Mouse (Mus musculus) intestine, embryonic 16.5 days (tissue): Measurements from ENCODE around the gene Rassf7. TPM values are rescaled to one million over a fixed set of nuclear protein-coding genes. Genes with fewer than 3 reads are reported as not detected.
"Not testable (repeated sequence)": the region's sequence is repeated elsewhere in the genome, so short reads cannot be mapped to it uniquely, and the experiment has no call there.

Experiments used
- ATAC-seq: fragments of 200-750 bp; cut with Nextera tagmentation; 2 replicates; pipeline ENCODE4 v1.8.0; 2017; ENCODE audit warnings: moderate TSS enrichment, moderate library complexity
- H3K27ac ChIP-seq: fragments of 300-500 bp; sonication (generic); 2 replicates; pipeline ENCODE4 v1.5.1; 2014; ENCODE audit warnings: mild to moderate bottlenecking, low read length
- H3K27me3 ChIP-seq: fragments of 300-500 bp; sonication (generic); replicated peaks from 2 replicates; pipeline ENCODE4 v1.6.1; 2014; ENCODE audit warnings: low read length, control low read depth, mixed read lengths; ENCODE audit not compliant: control insufficient read depth, insufficient read depth
- H3K36me3 ChIP-seq: fragments of 300-500 bp; sonication (generic); 2 replicates; pipeline ENCODE4 v1.6.1; 2014; ENCODE audit warnings: low read length, control low read depth; ENCODE audit not compliant: control insufficient read depth, insufficient read depth
- H3K4me1 ChIP-seq: fragments of 300-500 bp; sonication (generic); 2 replicates; pipeline ENCODE4 v1.6.1; 2014; ENCODE audit warnings: low read length, control low read depth, mixed read lengths; ENCODE audit not compliant: control insufficient read depth, insufficient read depth
- H3K4me2 ChIP-seq: fragments of 300-500 bp; sonication (generic); 2 replicates; pipeline ENCODE4 v1.6.1; 2014; ENCODE audit warnings: low read depth, low read length, control low read depth
- H3K4me3 ChIP-seq: fragments of 300-500 bp; sonication (generic); 2 replicates; pipeline ENCODE4 v1.5.1; 2014; ENCODE audit warnings: mild to moderate bottlenecking, low read length
- H3K9ac ChIP-seq: fragments of 300-500 bp; sonication (generic); 2 replicates; pipeline ENCODE4 v1.6.1; 2014; ENCODE audit warnings: low read depth, low read length
- H3K9me3 ChIP-seq: fragments of 300-500 bp; sonication (generic); 2 replicates; pipeline ENCODE4 v1.6.1; 2016; ENCODE audit warnings: low read length, control low read depth; ENCODE audit not compliant: control insufficient read depth
- WGBS: fragments of 180-500 bp; shearing (Covaris S2); extraction: QIAGEN DNeasy Blood & Tissue Kit; methylation state at CpG from one replicate; pipeline ENCODE4 v1.1.7; 2014; 5-methylcytosine and 5-hydroxymethylcytosine counted together
- polyA plus RNA-seq: library from polyadenylated mRNA; unstranded; fragments of >200 nt; fragmentation: Nextera tagmentation; extraction: Ambion mirVana; gene quantifications from 2 replicates; pipeline ENCODE4 v1.2.1, GENCODE M21; 2015

The Rassf7 gene
- polyA plus RNA-seq, 1 experiment from 2014 or later: 77.5 TPM

GRCm38 (mm10) chr7:141228279-141229067, 12.8 kb downstream of the Rassf7 start, which contains the start of gene Phrf1:
Gene Phrf1, plus strand, starts transcription at chr7:141228784.
- H3K9ac ChIP-seq: peak within 1 kb of the TSS; percentile 98
- WGBS: under 1% methylated on average over 76 of the region's 76 CpGs
- H3K36me3 ChIP-seq: peaks cover 7% of the 10 kb centered on the region; the same call in 1 of the 2 replicates
- H3K4me3 ChIP-seq: peak within 1 kb of the TSS; percentile 82
- no peaks in the 10 kb centered on the region for H3K9me3 ChIP-seq
- peak within 1 kb of the TSS; percentile 92 for H3K27ac ChIP-seq
- H3K4me1 ChIP-seq: peaks cover 8% of the 10 kb centered on the region
- no peaks in the 10 kb centered on the region for H3K27me3 ChIP-seq
- peak; percentile 94 for ATAC-seq
- H3K4me2 ChIP-seq: peak within 1 kb of the TSS; percentile 79

GRCm38 (mm10) chr7:141229702-141230101, 14.0 kb downstream of the Rassf7 start:
- Histone ChIP-seq H3K27me3 (no peaks in the 10 kb centered on the region), H3K9me3 (no peaks in the 10 kb centered on the region), H3K4me3 (peak overlapping the region; percentile 82), H3K27ac (no peak overlapping the region), H3K4me1 (peaks cover 8% of the 10 kb centered on the region), H3K4me2 (peak overlapping the region; percentile 79), H3K9ac (peak overlapping the region; percentile 98), H3K36me3 (peaks cover 12% of the 10 kb centered on the region)
- 44% methylated on average over 6 of the region's 6 CpGs for WGBS
- ATAC-seq: no peak

- Histone ChIP-seq H3K27me3 (no peaks in the 10 kb centered on the region), H3K36me3 (peaks cover 15% of the 10 kb centered on the region), H3K9me3 (no peaks in the 10 kb centered on the region), H3K4me3 (no peak overlapping the region), H3K4me1 (peaks cover 8% of the 10 kb centered on the region), H3K27ac (no peak overlapping the region), H3K4me2 (no peak overlapping the region), H3K9ac (no peak overlapping the region)
- ATAC-seq: no peak
- WGBS: 87% methylated on average over 4 of the region's 4 CpGs
These were observed 14.9 kb downstream of the Rassf7 start for GRCm38 (mm10) chr7:141230570-141230969.

- 93% methylated on average over 3 of the region's 3 CpGs for WGBS
- H3K4me3 ChIP-seq: no peak overlapping the region
- H3K4me1 ChIP-seq: peaks cover 8% of the 10 kb centered on the region
- no peak for ATAC-seq
- no peak overlapping the region for H3K4me2 ChIP-seq
- H3K9ac ChIP-seq: no peak overlapping the region
- H3K27me3 ChIP-seq: no peaks in the 10 kb centered on the region
- no peaks in the 10 kb centered on the region for H3K9me3 ChIP-seq
- H3K36me3 ChIP-seq: peaks cover 18% of the 10 kb centered on the region
- no peak overlapping the region for H3K27ac ChIP-seq
These were observed 15.5 kb downstream of the Rassf7 start for GRCm38 (mm10) chr7:141231111-141231510.

- no peaks in the 10 kb centered on the region for H3K9me3 ChIP-seq
- no peak overlapping the region for H3K27ac ChIP-seq
- no peak overlapping the region for H3K4me3 ChIP-seq
- peaks cover 8% of the 10 kb centered on the region for H3K4me1 ChIP-seq
- ATAC-seq: no peak
- H3K9ac ChIP-seq: no peak overlapping the region
- H3K36me3 ChIP-seq: peaks cover 19% of the 10 kb centered on the region
- H3K4me2 ChIP-seq: no peak overlapping the region
- no peaks in the 10 kb centered on the region for H3K27me3 ChIP-seq
- WGBS: 93% methylated on average over 9 of the region's 10 CpGs
These were observed 15.9 kb downstream of the Rassf7 start for GRCm38 (mm10) chr7:141231551-141231950.

GRCm38 (mm10) chr7:141250486-141250885, 34.8 kb downstream of the Rassf7 start:
- H3K9ac ChIP-seq, H3K4me3 ChIP-seq, H3K4me1 ChIP-seq, H3K27ac ChIP-seq, H3K9me3 ChIP-seq, ATAC-seq, H3K4me2 ChIP-seq, H3K27me3 ChIP-seq: not testable (repeated sequence)
- peaks cover 32% of the 10 kb centered on the region for H3K36me3 ChIP-seq
- 81% methylated on average over 4 of the region's 4 CpGs for whole genome bisulfite sequencing

GRCm38 (mm10) chr7:141256159-141256558, 40.5 kb downstream of the Rassf7 start:
- ATAC-seq: no peak
- Histone ChIP-seq H3K9ac (no peak overlapping the region), H3K27me3 (no peaks in the 10 kb centered on the region), H3K9me3 (no peaks in the 10 kb centered on the region), H3K27ac (no peak overlapping the region), H3K4me2 (no peak overlapping the region), H3K36me3 (peaks cover 44% of the 10 kb centered on the region), H3K4me1 (no peaks in the 10 kb centered on the region), H3K4me3 (no peak overlapping the region)
- WGBS: 90% methylated on average over 10 of the region's 10 CpGs

GRCm38 (mm10) chr7:141261480-141261879, 45.8 kb downstream of the Rassf7 start:
- Histone ChIP-seq H3K9me3 (no peaks in the 10 kb centered on the region), H3K4me2 (no peak overlapping the region), H3K36me3 (peaks cover 42% of the 10 kb centered on the region), H3K4me3 (no peak overlapping the region), H3K27ac (no peak overlapping the region), H3K4me1 (peaks cover 10% of the 10 kb centered on the region), H3K27me3 (no peaks in the 10 kb centered on the region), H3K9ac (no peak overlapping the region)
- 93% methylated on average over 3 of the region's 3 CpGs for WGBS
- no peak for ATAC-seq

GRCm38 (mm10) chr7:141263640-141264039, 48.0 kb downstream of the Rassf7 start:
- H3K4me3 ChIP-seq: no peak overlapping the region
- H3K27ac ChIP-seq: no peak overlapping the region
- no peak for ATAC-seq
- H3K9me3 ChIP-seq: no peaks in the 10 kb centered on the region
- WGBS: 90% methylated on average over 13 of the region's 13 CpGs
- H3K36me3 ChIP-seq: peaks cover 28% of the 10 kb centered on the region
- no peaks in the 10 kb centered on the region for H3K27me3 ChIP-seq
- no peak overlapping the region for H3K4me2 ChIP-seq
- no peak overlapping the region for H3K9ac ChIP-seq
- H3K4me1 ChIP-seq: peaks cover 12% of the 10 kb centered on the region
